Mouse (Mus musculus) brain, embryonic 18.5 days (tissue): ENCODE results near the gene Gm20388.

Source experiments
- DNase-seq: peaks from one replicate; pipeline ENCODE4 v3.0.0-alpha.2; 2012; ENCODE audit warnings: low read depth, low spot score

Gene Gm20388

GRCm38 (mm10) chr8:122198378-122199025 is 2287.9 kb downstream of the Gm20388 start:
- no peak for DNase-seq

DNA sequence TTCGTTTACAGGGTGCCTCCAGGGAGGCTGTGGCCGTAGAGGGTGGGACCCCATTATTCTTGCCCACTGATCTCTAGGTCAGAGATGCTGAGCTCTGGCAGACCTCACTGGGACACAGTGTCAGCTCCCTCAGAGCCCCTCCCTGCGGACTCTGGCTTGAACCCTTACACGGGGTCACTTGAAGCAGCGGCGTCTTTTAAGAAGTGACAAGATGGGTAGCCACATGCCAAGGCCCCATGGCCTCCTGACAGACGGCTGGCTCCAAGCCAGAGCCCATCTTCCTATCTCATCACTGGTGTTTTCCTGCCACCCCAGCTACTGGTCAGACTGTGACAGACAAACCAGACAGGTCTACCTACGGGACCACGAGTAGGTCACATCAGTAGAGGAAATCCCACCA is 2288.6 kb downstream of the Gm20388 start:
- DNase-seq, result no peak

DNA sequence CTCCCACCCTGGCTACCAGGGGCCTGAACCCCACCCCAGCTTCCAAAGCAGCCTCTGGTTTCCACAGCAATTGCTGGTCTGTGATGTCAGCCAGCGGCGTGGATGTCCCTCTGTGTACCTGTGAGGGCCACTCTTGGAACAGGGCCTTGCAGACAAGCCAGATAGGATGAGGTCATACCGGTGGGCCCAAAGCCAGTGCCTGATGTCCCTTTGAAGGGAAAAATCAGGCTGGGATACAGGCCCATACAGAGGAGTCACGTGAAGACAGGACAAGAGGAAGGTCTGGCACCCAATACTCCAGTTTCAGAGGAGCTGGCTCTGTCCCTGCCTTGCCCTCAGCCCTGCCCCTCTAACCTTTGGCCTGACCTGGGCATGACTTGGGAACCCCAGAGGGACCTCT is 2289.2 kb downstream of the Gm20388 start:
- no peak for DNase-seq

DNA sequence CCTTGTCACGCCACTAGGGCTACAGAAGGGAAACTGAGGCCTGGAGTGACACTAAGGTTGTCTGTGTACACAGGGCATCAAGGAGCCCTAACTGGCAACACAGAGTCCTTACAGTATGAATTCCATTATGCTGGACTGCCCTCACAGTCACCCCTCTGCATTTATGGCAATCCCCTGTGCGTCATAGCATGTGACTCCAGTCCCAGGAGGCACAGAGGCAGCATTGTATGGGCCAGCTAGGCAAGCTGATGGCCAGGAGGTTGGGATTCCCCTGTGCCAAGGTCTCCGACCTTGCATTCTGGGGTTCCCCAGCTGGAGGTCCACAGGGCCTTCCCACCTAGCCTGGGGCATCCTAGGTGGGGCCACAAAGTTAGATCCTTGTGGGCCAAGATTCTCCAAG is 2300.9 kb downstream of the Gm20388 start:
- no peak for DNase-seq

DNA sequence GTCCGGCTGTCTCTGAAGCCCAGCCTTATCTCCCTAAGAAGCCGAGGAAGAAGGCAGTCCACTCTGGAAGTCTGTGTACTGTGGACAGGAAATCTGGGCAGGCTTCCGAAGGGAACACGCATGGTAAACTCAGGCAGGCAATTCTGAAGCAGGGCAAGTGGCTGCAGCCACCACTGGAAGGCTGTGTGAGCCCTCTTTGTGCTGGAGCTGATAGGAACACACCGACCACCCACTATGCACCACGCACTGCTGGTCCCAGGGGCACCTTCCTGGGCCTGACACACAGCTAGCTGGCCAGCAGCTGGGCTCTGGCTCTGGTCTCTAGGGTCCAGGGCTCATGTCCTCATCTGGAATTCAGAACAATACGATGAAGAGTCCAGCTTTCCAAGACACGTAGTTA is 2305.0 kb downstream of the Gm20388 start:
- no peak for DNase-seq

DNA sequence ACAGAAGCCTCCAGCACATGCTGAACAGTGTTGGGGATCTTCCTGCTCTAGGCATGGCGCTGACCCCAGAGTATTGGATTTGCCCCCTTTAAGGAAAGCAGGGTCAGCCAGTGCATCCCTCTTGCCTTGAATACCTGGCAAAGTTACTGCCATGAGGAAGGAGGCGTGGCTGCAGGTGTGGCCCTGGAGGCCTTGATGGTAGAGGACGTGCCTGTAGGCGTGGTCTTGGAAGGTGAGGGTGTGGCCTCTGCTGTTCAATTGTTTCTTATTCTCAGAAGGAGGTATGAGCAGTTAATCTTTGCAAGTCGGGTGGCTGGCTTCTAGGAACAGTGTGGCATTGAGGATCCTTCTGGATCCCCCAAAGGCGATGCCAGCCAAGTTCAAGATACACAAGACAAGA is 2305.8 kb downstream of the Gm20388 start:
- DNase-seq, result no peak

DNA sequence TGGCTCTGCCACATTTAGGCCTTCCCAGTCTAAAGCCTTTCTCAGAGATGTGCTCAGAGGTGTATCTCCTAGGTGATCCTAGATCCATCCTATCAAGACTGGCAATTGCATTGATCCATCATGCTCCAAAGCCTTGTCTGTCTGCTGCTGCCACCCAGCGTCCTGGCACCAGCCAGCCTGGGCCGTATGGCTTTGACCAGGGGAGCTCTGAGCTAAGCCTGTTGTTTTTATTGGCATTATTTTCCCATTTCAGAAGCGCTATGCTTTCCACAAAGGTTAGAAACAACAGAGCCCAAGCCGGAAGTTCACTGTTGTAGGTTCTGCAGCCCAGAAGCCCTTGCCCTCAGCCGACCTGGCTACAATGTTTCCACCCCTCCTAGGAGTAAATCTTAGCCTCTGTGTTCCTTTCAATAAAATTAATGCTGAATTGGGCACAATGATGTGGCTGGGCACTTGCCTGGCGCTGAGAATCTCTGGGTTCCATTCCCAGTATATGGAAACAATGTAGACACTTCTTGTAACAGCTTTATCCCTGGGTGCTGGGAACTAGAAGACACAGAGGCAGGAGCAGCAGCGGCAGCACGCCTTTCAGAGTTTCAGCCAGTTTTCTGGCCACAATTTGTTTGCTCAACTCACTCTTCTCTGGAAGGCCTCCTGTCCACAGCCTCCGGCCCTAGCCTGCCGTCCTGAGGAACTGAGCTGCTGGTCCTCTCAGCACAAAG is 2307.0 kb downstream of the Gm20388 start:
- no peak for DNase-seq

GRCm38 (mm10) chr8:122223976-122224649 is 2313.5 kb downstream of the Gm20388 start:
- DNase-seq, result no peak

DNA sequence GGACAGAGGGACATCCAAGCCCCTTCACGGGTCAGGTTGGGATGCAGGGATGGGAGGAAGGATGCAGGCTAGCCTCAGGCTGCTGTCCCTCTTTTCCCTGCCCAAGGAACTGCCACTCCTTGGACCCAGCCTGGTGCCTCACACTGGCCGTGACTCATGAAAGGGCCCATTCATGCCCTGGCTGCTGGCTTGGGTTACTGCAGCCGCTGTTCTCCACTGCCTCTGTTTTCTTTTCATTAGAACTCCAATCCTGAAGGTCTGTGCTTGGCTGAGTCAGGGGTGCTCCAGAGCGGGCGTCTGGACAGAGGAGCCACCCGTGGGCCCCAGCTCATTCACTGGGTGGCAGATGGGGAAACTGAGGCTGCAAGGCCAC is 2314.0 kb downstream of the Gm20388 start:
- no peak for DNase-seq

DNA sequence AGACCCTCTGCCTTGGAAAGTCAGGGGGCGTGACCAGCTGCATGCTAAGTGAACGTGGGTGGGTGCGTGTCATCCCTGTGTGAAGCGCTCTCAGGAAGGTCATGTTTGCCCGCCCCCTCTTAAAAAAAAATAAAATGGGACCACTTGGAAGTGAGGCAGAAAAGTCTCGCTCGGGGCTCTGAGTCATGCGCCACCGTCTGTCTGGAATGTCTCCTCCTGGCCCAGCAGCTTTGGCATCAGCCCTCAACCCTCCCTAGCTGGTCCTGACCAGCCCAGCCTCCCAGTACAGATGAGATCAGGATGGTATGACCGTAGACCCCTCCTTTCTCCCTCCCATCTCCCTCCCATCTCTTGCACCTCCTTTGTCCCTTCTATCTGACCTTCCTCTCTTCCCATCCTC is 2314.8 kb downstream of the Gm20388 start:
- DNase-seq, result no peak

- DNase-seq, result no peak
Measured at GRCm38 (mm10) chr8:122227345-122227744, 2316.7 kb downstream of the Gm20388 start.

DNA sequence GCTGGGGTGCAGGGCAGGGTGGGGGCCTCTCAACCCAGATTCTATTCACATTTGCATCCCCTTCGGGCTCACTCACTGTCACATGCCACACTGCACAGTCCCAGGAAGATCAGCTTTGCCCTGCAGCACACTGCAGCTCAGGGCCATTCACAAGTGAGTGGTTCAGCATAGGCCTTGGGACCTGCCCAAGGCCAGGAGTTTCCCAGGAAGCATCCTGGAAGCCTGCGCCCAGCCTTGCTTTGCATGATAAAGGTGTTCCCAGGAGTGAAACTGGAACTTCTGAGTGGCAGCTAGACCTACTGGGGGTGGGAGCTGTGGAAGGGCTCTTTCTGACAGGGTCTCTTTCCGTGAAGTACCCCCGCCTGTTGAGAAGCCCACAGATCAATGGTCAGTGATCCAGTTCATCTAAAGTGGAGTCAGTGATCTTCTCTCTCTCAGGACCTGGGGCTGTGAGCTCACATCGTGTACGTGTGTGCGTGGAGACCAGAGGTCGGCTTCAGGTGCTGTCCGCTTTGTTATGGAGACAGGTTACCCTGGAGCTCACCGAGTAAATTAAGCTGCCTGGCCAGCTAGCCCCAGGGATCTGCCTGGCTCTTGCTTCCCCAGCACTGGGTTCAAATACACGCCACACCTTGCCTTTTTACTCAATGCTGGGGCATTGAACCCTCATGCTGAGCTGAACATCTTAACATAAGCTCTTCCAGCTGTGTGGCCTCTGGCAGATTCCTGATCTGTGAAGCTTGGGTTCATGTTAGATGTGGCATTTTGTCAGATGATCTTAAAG is 2318.3 kb downstream of the Gm20388 start:
- no peak for DNase-seq

DNA sequence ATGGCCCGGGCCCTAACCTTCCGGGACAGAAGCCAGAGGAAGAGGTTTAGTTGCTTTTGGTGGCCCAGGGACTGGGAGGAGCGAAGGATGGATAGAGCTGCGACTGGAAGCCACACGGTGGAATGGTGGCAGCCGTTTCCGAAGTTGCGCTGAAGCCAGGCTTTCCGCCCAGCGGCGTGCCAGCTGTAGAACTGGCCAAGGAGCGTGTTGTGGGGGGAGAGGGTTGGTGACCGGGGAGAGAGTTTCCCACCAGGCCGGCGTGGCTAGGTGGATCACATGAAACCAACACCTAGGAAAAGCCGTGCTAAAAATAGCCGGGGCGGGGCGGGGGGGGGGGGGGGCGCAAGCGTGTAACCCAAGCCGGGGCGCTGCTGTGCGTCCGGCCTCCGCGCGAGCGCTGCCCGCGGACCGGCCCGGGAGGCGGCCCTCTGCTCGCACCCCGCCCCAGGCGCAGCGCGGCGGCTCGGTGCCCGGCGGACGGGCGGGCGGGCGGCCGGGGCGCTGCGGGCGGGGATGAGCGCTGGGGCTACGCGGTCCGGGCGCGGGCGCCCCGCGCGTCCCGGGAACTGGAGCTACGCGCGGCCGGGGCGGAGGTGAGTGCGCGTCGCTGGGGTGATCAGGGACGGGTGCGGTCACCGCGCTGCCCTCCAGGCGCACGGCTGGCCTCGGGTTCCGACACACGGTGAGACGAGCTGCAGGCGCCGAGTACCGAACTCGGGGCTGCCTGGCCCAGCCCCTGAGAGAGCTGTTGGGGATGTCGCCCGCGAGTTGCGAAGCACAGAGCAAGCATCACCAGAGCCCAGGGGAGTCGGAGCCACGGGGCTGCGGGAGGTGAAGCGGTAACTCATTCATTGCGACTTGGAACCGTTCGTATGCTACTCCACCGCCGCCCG is 2319.4 kb downstream of the Gm20388 start:
- DNase-seq, result no peak

- DNase-seq, result no peak
Measured at GRCm38 (mm10) chr8:122230712-122231337, 2320.2 kb downstream of the Gm20388 start.

GRCm38 (mm10) chr8:122234055-122234454 is 2323.4 kb downstream of the Gm20388 start:
- DNase-seq, result no peak

- DNase-seq, result no peak
Measured at GRCm38 (mm10) chr8:122236521-122236920, 2325.9 kb downstream of the Gm20388 start.

- DNase-seq, result no peak
Measured at GRCm38 (mm10) chr8:122238225-122238624, 2327.6 kb downstream of the Gm20388 start.

GRCm38 (mm10) chr8:122238731-122239130 is 2328.1 kb downstream of the Gm20388 start:
- DNase-seq, result no peak

GRCm38 (mm10) chr8:122240241-122241026 is 2329.8 kb downstream of the Gm20388 start:
- DNase-seq, result no peak

GRCm38 (mm10) chr8:122243310-122243709 is 2332.7 kb downstream of the Gm20388 start:
- DNase-seq, result no peak
